Mouse (Mus musculus): ENCODE measurements around the gene Plxnb2. TPM values are rescaled to one million over a fixed set of nuclear protein-coding genes. Genes with fewer than 3 reads are reported as not detected.
A peak's percentile ranks its signal among the peaks of the same experiment; 100 is the strongest.

Plxnb2 gene
- polyA plus RNA-seq, 1 experiment from 2014 or later: 84.6 TPM

DNA sequence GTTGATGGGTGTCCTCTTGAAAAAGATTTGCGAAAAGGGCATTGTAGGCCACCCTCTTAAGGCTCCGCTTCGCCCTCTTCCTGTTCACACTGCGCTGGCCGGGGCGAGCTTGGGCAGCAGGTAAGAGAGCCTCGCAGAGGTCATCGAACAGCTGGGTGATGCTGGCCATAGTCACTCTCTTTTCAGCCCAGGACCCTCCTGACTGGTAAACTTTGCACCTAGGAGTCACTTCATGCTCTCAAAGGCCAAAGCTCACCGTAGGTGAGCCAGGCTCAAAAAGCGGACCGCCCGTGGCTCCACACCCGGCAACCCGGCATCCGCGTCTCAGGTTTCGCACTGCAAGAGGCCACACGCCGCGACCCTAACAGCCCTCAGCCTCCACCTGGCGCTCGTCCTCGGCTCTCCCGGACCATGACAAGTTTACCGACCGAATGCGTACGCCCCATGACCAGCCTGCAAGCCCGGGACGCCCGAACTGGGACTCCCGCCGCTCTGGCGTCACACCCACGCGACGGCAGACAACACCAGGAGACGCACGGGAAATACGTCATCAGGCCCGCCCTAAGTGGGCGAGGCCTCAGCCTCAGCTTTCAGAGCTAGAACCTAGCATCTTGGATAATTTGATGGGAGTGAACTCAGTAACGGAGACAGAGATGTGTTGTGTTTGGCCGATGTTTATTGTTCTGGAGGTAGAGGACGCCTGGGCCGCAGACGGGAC, 57.8 kb downstream of the Plxnb2 start, which contains the start of gene Tubgcp6:
TSS of gene Tubgcp6 (minus strand) at position 464 of the 718 bp plus-strand sequence.
- H3K27ac ChIP-seq (ENCODE audit: low read depth, low read length): peak within 1 kb of the TSS; percentile 73
- ATAC-seq (replicated peaks; ENCODE audit: insufficient number of reproducible peaks, low FRiP score, low TSS enrichment): peak; percentile 78

DNA sequence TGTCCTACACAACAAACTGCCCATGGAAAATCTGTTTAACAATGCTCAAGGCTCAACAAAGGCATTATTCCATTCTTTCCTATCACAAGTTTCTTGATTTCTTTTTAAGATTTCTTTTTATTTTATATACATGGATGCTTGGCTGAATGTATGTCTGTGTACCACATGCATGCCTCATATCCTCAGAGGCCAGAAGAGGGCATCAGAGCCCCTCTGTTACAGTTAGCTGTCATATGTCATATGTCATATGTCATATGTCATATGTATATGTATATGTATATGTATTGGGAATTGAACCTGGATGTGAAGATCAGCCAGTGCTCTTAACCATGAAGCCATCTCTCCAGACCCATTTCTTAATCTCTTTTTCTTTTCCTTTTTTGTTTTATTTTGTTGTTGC, 62.6 kb downstream of the Plxnb2 start:
- Histone ChIP-seq H3K9ac (ENCODE audit: low read depth, low read length) (no peak overlapping the region), H3K4me3 (ENCODE audit: low read depth, low read length) (no peak overlapping the region), H3K4me2 (no peak overlapping the region), H3K4me1 (ENCODE audit: control insufficient read depth, insufficient read depth, low read length) (peaks cover 20% of the 10 kb centered on the region), H3K27me3 (ENCODE audit: control insufficient read depth, insufficient read depth, low read length) (no peaks in the 10 kb centered on the region), H3K9me3 (replicated peaks; ENCODE audit: control insufficient read depth, low read length) (no peaks in the 10 kb centered on the region), H3K36me3 (ENCODE audit: control insufficient read depth, insufficient read depth, low read length) (peaks cover 13% of the 10 kb centered on the region), H3K27ac (ENCODE audit: low read depth, low read length) (no peak overlapping the region)
- ATAC-seq (replicated peaks; ENCODE audit: insufficient number of reproducible peaks, low FRiP score, low TSS enrichment): no peak

More for the DNA sequence above, 57.8 kb downstream of the Plxnb2 start, which contains the start of gene Tubgcp6:
- Histone ChIP-seq H3K36me3 (ENCODE audit: control insufficient read depth, insufficient read depth, low read length) (0 out of 2 replicates have a peak, but pooled peaks cover 2% of the 10 kb centered on the region), H3K9ac (ENCODE audit: low read depth, low read length) (peak within 1 kb of the TSS; percentile 90), H3K4me1 (ENCODE audit: control insufficient read depth, insufficient read depth, low read length) (peaks cover 28% of the 10 kb centered on the region), H3K9me3 (replicated peaks; ENCODE audit: control insufficient read depth, low read length) (no peaks in the 10 kb centered on the region), H3K27me3 (ENCODE audit: control insufficient read depth, insufficient read depth, low read length) (no peaks in the 10 kb centered on the region), H3K4me2 (peak within 1 kb of the TSS; percentile 71), H3K4me3 (ENCODE audit: low read depth, low read length) (peak within 1 kb of the TSS; percentile 95)
- WGBS (ENCODE audit: insufficient replicate concordance): under 1% methylated on average over 47 of the region's 47 CpGs

DNA sequence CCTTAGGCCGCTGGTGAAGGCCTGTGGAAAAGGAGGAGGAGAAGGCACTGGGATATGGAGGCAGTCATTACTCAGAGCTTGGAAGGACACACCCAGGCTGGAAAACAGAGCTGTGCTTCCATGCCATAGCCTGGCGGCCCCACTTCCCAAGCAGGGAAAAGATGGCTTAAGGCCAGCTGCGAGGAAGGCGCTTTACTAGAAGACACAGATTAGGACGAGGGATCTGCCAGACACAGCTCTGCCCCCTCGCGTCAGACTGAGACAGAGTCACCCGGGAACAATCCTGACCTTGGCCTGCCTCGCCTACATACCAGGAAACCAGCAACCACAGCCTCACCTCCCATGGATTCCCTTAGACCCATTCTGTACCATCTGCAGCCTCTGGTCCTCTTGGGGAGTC, 70.4 kb downstream of the Plxnb2 start:
- Histone ChIP-seq H3K9me3 (replicated peaks; ENCODE audit: control insufficient read depth, low read length) (no peaks in the 10 kb centered on the region), H3K4me3 (ENCODE audit: low read depth, low read length) (no peak overlapping the region), H3K27ac (ENCODE audit: low read depth, low read length) (no peak overlapping the region), H3K36me3 (ENCODE audit: control insufficient read depth, insufficient read depth, low read length) (peaks cover 26% of the 10 kb centered on the region), H3K27me3 (ENCODE audit: control insufficient read depth, insufficient read depth, low read length) (no peaks in the 10 kb centered on the region), H3K4me2 (no peak overlapping the region), H3K9ac (ENCODE audit: low read depth, low read length) (no peak overlapping the region), H3K4me1 (ENCODE audit: control insufficient read depth, insufficient read depth, low read length) (no peaks in the 10 kb centered on the region)
- 78% methylated on average over 9 of the region's 9 CpGs for WGBS (ENCODE audit: insufficient replicate concordance)
- no peak for ATAC-seq (replicated peaks; ENCODE audit: insufficient number of reproducible peaks, low FRiP score, low TSS enrichment)

DNA sequence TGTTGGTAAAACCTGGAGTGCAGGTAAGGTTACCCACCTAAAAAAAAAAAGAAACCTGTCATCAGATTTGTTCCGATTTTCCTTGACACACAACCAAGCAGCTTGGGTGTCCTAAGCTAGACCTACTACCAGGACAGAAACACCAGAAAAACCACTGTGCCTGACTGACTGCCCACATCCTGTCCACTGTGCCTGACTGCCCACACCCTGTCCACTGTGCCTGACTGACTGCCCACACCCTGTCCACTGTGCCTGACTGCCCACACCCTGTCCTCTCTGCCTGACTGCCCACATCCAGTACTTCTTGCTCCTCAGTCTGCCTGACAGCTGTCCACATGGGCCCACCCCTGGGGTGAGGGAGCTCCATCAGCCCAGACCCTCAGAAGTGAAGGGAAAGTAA, 73.6 kb downstream of the Plxnb2 start:
- Histone ChIP-seq H3K27me3 (ENCODE audit: control insufficient read depth, insufficient read depth, low read length) (no peaks in the 10 kb centered on the region), H3K9me3 (replicated peaks; ENCODE audit: control insufficient read depth, low read length) (no peaks in the 10 kb centered on the region), H3K4me3 (ENCODE audit: low read depth, low read length) (no peak overlapping the region), H3K4me1 (ENCODE audit: control insufficient read depth, insufficient read depth, low read length) (no peaks in the 10 kb centered on the region), H3K4me2 (no peak overlapping the region), H3K27ac (ENCODE audit: low read depth, low read length) (no peak overlapping the region), H3K36me3 (ENCODE audit: control insufficient read depth, insufficient read depth, low read length) (peaks cover 42% of the 10 kb centered on the region), H3K9ac (ENCODE audit: low read depth, low read length) (no peak overlapping the region)
- no peak for ATAC-seq (replicated peaks; ENCODE audit: insufficient number of reproducible peaks, low FRiP score, low TSS enrichment)
- 100% methylated on average over 1 of the region's 1 CpGs for WGBS (ENCODE audit: insufficient replicate concordance)

DNA sequence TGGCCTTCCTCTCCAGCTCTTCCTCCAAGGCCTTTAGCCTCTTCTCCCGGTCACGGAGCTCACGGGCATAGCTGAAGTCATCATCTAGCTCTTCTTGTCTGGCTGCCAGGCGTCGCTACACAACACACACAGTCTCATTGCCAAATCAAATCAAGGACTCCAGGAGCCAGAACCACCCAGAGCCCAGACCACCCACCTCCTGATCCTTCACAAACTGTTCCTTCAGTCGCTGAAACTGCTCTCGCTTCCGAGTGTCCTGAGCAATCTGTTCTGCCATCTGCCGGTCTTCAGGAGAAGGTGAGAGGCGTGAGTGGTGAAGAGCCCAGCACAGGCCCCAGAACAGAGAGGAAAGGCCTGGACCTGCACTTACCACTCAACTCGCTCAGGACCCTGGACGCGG, 74.5 kb downstream of the Plxnb2 start:
- Histone ChIP-seq H3K9me3 (replicated peaks; ENCODE audit: control insufficient read depth, low read length) (no peaks in the 10 kb centered on the region), H3K9ac (ENCODE audit: low read depth, low read length) (no peak overlapping the region), H3K4me2 (no peak overlapping the region), H3K27me3 (ENCODE audit: control insufficient read depth, insufficient read depth, low read length) (no peaks in the 10 kb centered on the region), H3K4me1 (ENCODE audit: control insufficient read depth, insufficient read depth, low read length) (no peaks in the 10 kb centered on the region), H3K36me3 (ENCODE audit: control insufficient read depth, insufficient read depth, low read length) (peaks cover 46% of the 10 kb centered on the region), H3K4me3 (ENCODE audit: low read depth, low read length) (no peak overlapping the region), H3K27ac (ENCODE audit: low read depth, low read length) (no peak overlapping the region)
- 89% methylated on average over 13 of the region's 13 CpGs for WGBS (ENCODE audit: insufficient replicate concordance)
- ATAC-seq (replicated peaks; ENCODE audit: insufficient number of reproducible peaks, low FRiP score, low TSS enrichment): no peak

Small RNA genes lying within 50 kb of the gene (microRNA-seq; reads per million reads assigned to microRNA genes)
- 3.0 reads per million, percentile 31 among the genes with 10 or more reads in this experiment for gene Mir6958 (ENCODE audit: borderline number of aligned reads)
- gene Mir7118 (ENCODE audit: borderline number of aligned reads): 0.20 reads per million

Other genes with a start within 250 kb of the Plxnb2 start
- gene Ttll8, start 226.4 kb downstream of the Plxnb2 start, polyA plus RNA-seq (2014; fragmentation: Nextera tagmentation; extraction: Ambion mirVana): not detected in 2 replicates
- gene Mlc1, start 201.8 kb downstream of the Plxnb2 start, polyA plus RNA-seq (2014; fragmentation: Nextera tagmentation; extraction: Ambion mirVana): not detected in 2 replicates
- 57.6 and 78.6 TPM in 2 replicates for gene Mov10l1, start 197.9 kb downstream of the Plxnb2 start, polyA plus RNA-seq (2014; fragmentation: Nextera tagmentation; extraction: Ambion mirVana)
- gene Panx2, start 121.1 kb downstream of the Plxnb2 start, polyA plus RNA-seq (2014; fragmentation: Nextera tagmentation; extraction: Ambion mirVana): 1.4 and 1.5 TPM in 2 replicates
- gene Trabd, start 105.7 kb downstream of the Plxnb2 start, polyA plus RNA-seq (2014; fragmentation: Nextera tagmentation; extraction: Ambion mirVana): 51.7 and 52.6 TPM in 2 replicates
- gene Selenoo, start 91.7 kb downstream of the Plxnb2 start, polyA plus RNA-seq (2014; fragmentation: Nextera tagmentation; extraction: Ambion mirVana): 9.5 and 9.9 TPM in 2 replicates
- 13.1 and 14.1 TPM in 2 replicates for gene Tubgcp6, start 57.7 kb downstream of the Plxnb2 start, polyA plus RNA-seq (2014; fragmentation: Nextera tagmentation; extraction: Ambion mirVana)
- gene Hdac10, start 52.1 kb downstream of the Plxnb2 start, polyA plus RNA-seq (2014; fragmentation: Nextera tagmentation; extraction: Ambion mirVana): 10.5 and 11.4 TPM in 2 replicates
- gene Mapk12, start 40.1 kb downstream of the Plxnb2 start, polyA plus RNA-seq (2014; fragmentation: Nextera tagmentation; extraction: Ambion mirVana): 20.7 and 24.6 TPM in 2 replicates
- gene Mapk11, start 31.2 kb downstream of the Plxnb2 start, polyA plus RNA-seq (2014; fragmentation: Nextera tagmentation; extraction: Ambion mirVana): 3.2 and 4.2 TPM in 2 replicates
- gene Dennd6b, start 15.7 kb upstream of the Plxnb2 start, polyA plus RNA-seq (2014; fragmentation: Nextera tagmentation; extraction: Ambion mirVana): 18.0 and 18.5 TPM in 2 replicates
- 20.5 and 23.5 TPM in 2 replicates for gene Ppp6r2, start 30.8 kb upstream of the Plxnb2 start, polyA plus RNA-seq (2014; fragmentation: Nextera tagmentation; extraction: Ambion mirVana)
- 45.7 and 50.8 TPM in 2 replicates for gene Sbf1, start 134.5 kb upstream of the Plxnb2 start, polyA plus RNA-seq (2014; fragmentation: Nextera tagmentation; extraction: Ambion mirVana)
- 0.79 and 1.0 TPM in 2 replicates for gene Adm2, start 141.9 kb upstream of the Plxnb2 start, polyA plus RNA-seq (2014; fragmentation: Nextera tagmentation; extraction: Ambion mirVana)
- not detected in 2 replicates for gene Miox, start 153.6 kb upstream of the Plxnb2 start, polyA plus RNA-seq (2014; fragmentation: Nextera tagmentation; extraction: Ambion mirVana)
- gene Lmf2, start 174.9 kb upstream of the Plxnb2 start, polyA plus RNA-seq (2014; fragmentation: Nextera tagmentation; extraction: Ambion mirVana): 29.7 and 37.3 TPM in 2 replicates
- 107 and 109 TPM in 2 replicates for gene Ncaph2, start 174.9 kb upstream of the Plxnb2 start, polyA plus RNA-seq (2014; fragmentation: Nextera tagmentation; extraction: Ambion mirVana)
- gene Sco2, start 193.1 kb upstream of the Plxnb2 start, polyA plus RNA-seq (2014; fragmentation: Nextera tagmentation; extraction: Ambion mirVana): 7.4 TPM in 2 replicates
- 0.86 and 1.5 TPM in 2 replicates for gene Tymp, start 196.3 kb upstream of the Plxnb2 start, polyA plus RNA-seq (2014; fragmentation: Nextera tagmentation; extraction: Ambion mirVana)
- gene Odf3b, start 198.5 kb upstream of the Plxnb2 start, polyA plus RNA-seq (2014; fragmentation: Nextera tagmentation; extraction: Ambion mirVana): 0.54 and 1.00 TPM in 2 replicates
- not detected in 2 replicates for gene Klhdc7b, start 204.1 kb upstream of the Plxnb2 start, polyA plus RNA-seq (2014; fragmentation: Nextera tagmentation; extraction: Ambion mirVana)
- not detected in 2 replicates for gene Syce3, start 229.7 kb upstream of the Plxnb2 start, polyA plus RNA-seq (2014; fragmentation: Nextera tagmentation; extraction: Ambion mirVana)
- gene Cpt1b, start 245.1 kb upstream of the Plxnb2 start, polyA plus RNA-seq (2014; fragmentation: Nextera tagmentation; extraction: Ambion mirVana): 111 and 129 TPM in 2 replicates
- 1.7 and 2.4 TPM in 2 replicates for gene C730034F03Rik, start 248.8 kb upstream of the Plxnb2 start, polyA plus RNA-seq (2014; fragmentation: Nextera tagmentation; extraction: Ambion mirVana)
- gene Gm44502, start 248.9 kb upstream of the Plxnb2 start, polyA plus RNA-seq (2014; fragmentation: Nextera tagmentation; extraction: Ambion mirVana): 0.86 TPM in 1 of 2 replicates, not detected in the other
- gene Chkb, start 249.1 kb upstream of the Plxnb2 start, polyA plus RNA-seq (2014; fragmentation: Nextera tagmentation; extraction: Ambion mirVana): 67.6 and 68.1 TPM in 2 replicates

Measured in heart, embryonic 11.5 days (tissue).